Comparison of ENCODE assay signal across 16 mouse cellular contexts in genomic region chr9:50886870-50887269, GRCm38 (mm10). TPM values are rescaled to one million over a fixed set of nuclear protein-coding genes. Genes with fewer than 3 reads are reported as not detected.
DNase-seq lines count a peak whose midpoint lies in the region; ATAC-seq and TF ChIP-seq lines count a peak whose summit lies in the region.
"Had no signal": no experiment of that assay in that cellular context is flagged by ENCODE, and none has a peak within 500 bp of the region (broad histone marks: within the 10 kb centered on the region; RNA-seq: fewer than 3 reads in every experiment).

No protein-coding gene starts in this region.

- no peak overlapping the region for H3K27ac ChIP-seq in kidney, adult 2 months (ENCODE audit: insufficient read depth, low read depth, low read length)
- H3K27ac ChIP-seq in lung, embryonic 16.5 days (ENCODE audit: low read length), result peak overlapping the region; percentile 25
- H3K27ac ChIP-seq in intestine, embryonic 16.5 days (ENCODE audit: low read length), result 0 out of 2 replicates have a peak overlapping the region, but pooled peaks have one; percentile 3
- 0 out of 2 replicates have a peak overlapping the region, but pooled peaks have one; percentile 4 for H3K27ac ChIP-seq in stomach, embryonic 15.5 days

- no peaks in the 10 kb centered on the region for H3K9me3 ChIP-seq in lung, embryonic 16.5 days (ENCODE audit: control insufficient read depth, low read length)
- no peaks in the 10 kb centered on the region for H3K9me3 ChIP-seq in intestine, embryonic 16.5 days (ENCODE audit: control insufficient read depth, low read length)
- no peaks in the 10 kb centered on the region for H3K9me3 ChIP-seq in stomach, embryonic 15.5 days
- H3K9me3 ChIP-seq: forebrain, embryonic 12.5 days; megakaryocyte, embryonic 14.5 days had no signal

- no peak for TF ChIP-seq POLR2A in kidney, adult 2 months (IDR thresholded peaks at IDR 0.05; ENCODE audit: low read depth, low read length)

- H3K9ac ChIP-seq in lung, embryonic 16.5 days (ENCODE audit: low read length), result no peak overlapping the region
- no peak overlapping the region for H3K9ac ChIP-seq in intestine, embryonic 16.5 days (ENCODE audit: low read depth, low read length)
- H3K9ac ChIP-seq in stomach, embryonic 15.5 days, result no peak overlapping the region
- H3K9ac ChIP-seq: forebrain, embryonic 12.5 days had no signal

- WGBS in kidney, adult 2 months, result 94% methylated on average over 1 of the region's 1 CpGs
- 88% methylated on average over 1 of the region's 1 CpGs for WGBS in lung, embryonic 16.5 days
- WGBS in intestine, embryonic 16.5 days, result 100% methylated on average over 1 of the region's 1 CpGs
- WGBS in stomach, embryonic 15.5 days, result 96% methylated on average over 1 of the region's 1 CpGs

- H3K4me2 ChIP-seq in lung, embryonic 16.5 days (ENCODE audit: low read depth, low read length), result no peak overlapping the region
- no peak overlapping the region for H3K4me2 ChIP-seq in intestine, embryonic 16.5 days (ENCODE audit: low read depth, low read length)
- H3K4me2 ChIP-seq in stomach, embryonic 15.5 days, result no peak overlapping the region
- H3K4me2 ChIP-seq: forebrain, embryonic 12.5 days had no signal

- DNase-seq in kidney, adult 2 months, result peak; percentile 5
- no peak for DNase-seq in kidney, adult 11 months
- no peak for DNase-seq in lung, postnatal 25 days (ENCODE audit: low spot score)
- no peak for DNase-seq in left cerebral cortex, adult 18-20 months (ENCODE audit: low spot score in 2 of 2)
- DNase-seq: cerebellum, postnatal 36 days; gastrocnemius, postnatal 10 days; heart, postnatal 14 days; kidney, adult 8-10 months; retina, postnatal 1 day; thymus, postnatal 25 days had no signal

- no peak for ATAC-seq in lung, embryonic 16.5 days (ENCODE audit: low read depth)
- peak; percentile 39; the same call in 1 of the 2 replicates for ATAC-seq in intestine, embryonic 16.5 days
- no peak for ATAC-seq in stomach, embryonic 15.5 days (ENCODE audit: insufficient read depth, low FRiP score, low read depth)
- ATAC-seq: midbrain, embryonic 16.5 days had no signal

- H3K4me1 ChIP-seq in kidney, adult 2 months (ENCODE audit: control insufficient read depth, insufficient read depth, low read length), result peaks cover 20% of the 10 kb centered on the region
- peaks cover 39% of the 10 kb centered on the region for H3K4me1 ChIP-seq in lung, embryonic 16.5 days (replicated peaks; ENCODE audit: control insufficient read depth, insufficient read depth, low read length)
- H3K4me1 ChIP-seq in intestine, embryonic 16.5 days (ENCODE audit: control insufficient read depth, insufficient read depth, low read length), result peaks cover 28% of the 10 kb centered on the region
- peaks cover 30% of the 10 kb centered on the region; the same call in 1 of the 2 replicates for H3K4me1 ChIP-seq in stomach, embryonic 15.5 days

- TF ChIP-seq CTCF in kidney, adult 2 months (conservative IDR thresholded peaks at IDR 0.05; ENCODE audit: insufficient read depth, insufficient read length, low read depth, low read length), result no peak

- no peaks in the 10 kb centered on the region for H3K27me3 ChIP-seq in kidney, adult 2 months (replicated peaks; ENCODE audit: control insufficient read depth, insufficient read depth, low read length)
- no peaks in the 10 kb centered on the region for H3K27me3 ChIP-seq in lung, embryonic 16.5 days (ENCODE audit: control insufficient read depth, insufficient read depth, low read depth, low read length)
- no peaks in the 10 kb centered on the region for H3K27me3 ChIP-seq in intestine, embryonic 16.5 days (replicated peaks; ENCODE audit: control insufficient read depth, insufficient read depth, low read length)
- H3K27me3 ChIP-seq in stomach, embryonic 15.5 days (replicated peaks), result no peaks in the 10 kb centered on the region
- H3K27me3 ChIP-seq: forebrain, embryonic 12.5 days; megakaryocyte, embryonic 14.5 days had no signal

- H3K36me3 ChIP-seq in kidney, adult 2 months (ENCODE audit: control insufficient read depth, insufficient read depth, low read length), result no peaks in the 10 kb centered on the region; the same call in 1 of the 2 replicates
- H3K36me3 ChIP-seq in lung, embryonic 16.5 days (ENCODE audit: control insufficient read depth, insufficient read depth, low read length), result no peaks in the 10 kb centered on the region
- H3K36me3 ChIP-seq in intestine, embryonic 16.5 days (ENCODE audit: control insufficient read depth, insufficient read depth, low read length), result no peaks in the 10 kb centered on the region
- H3K36me3 ChIP-seq in stomach, embryonic 15.5 days, result no peaks in the 10 kb centered on the region

- H3K4me3 ChIP-seq in kidney, adult 2 months (ENCODE audit: insufficient read depth, low read depth, low read length), result no peak overlapping the region
- H3K4me3 ChIP-seq in lung, embryonic 16.5 days (ENCODE audit: low read length), result no peak overlapping the region
- no peak overlapping the region for H3K4me3 ChIP-seq in intestine, embryonic 16.5 days (ENCODE audit: low read length)
- no peak overlapping the region for H3K4me3 ChIP-seq in stomach, embryonic 15.5 days (replicated peaks)
- H3K4me3 ChIP-seq: forebrain, embryonic 12.5 days; megakaryocyte, embryonic 14.5 days had no signal

RNA-seq across cellular contexts. Expression of gene Ppp2r1b, which starts 41.8 kb away (rescaled TPM):
- polyA plus RNA-seq in kidney, adult 2 months (2012; rRNA removed), result 10.2 and 13.0 TPM in 2 replicates
- polyA plus RNA-seq in lung, embryonic 16.5 days (2015; fragmentation: Nextera tagmentation; extraction: Ambion mirVana), result 58.9 and 60.3 TPM in 2 replicates
- 58.5 and 63.9 TPM in 2 replicates for polyA plus RNA-seq in intestine, embryonic 16.5 days (2015; fragmentation: Nextera tagmentation; extraction: Ambion mirVana)
- 74.3 and 74.5 TPM in 2 replicates for polyA plus RNA-seq in stomach, embryonic 15.5 days (2015; fragmentation: Nextera tagmentation; extraction: Ambion mirVana)
- 10 to 100 TPM; 19.8 to 27.7 TPM for total RNA-seq in left cerebral cortex, adult 18-20 months (2021)
